Mouse (Mus musculus): Measurements from ENCODE around the gene Braf. TPM values are rescaled to one million over a fixed set of nuclear protein-coding genes. Genes with fewer than 3 reads are reported as not detected.
"Not testable (repeated sequence)": the region's sequence is repeated elsewhere in the genome, so short reads cannot be mapped to it uniquely, and the experiment has no call there.

Gene Braf
- 17.5 and 21.6 TPM in 2 replicates for total RNA-seq (2017)

- ATAC-seq (replicated peaks in 1 of 2; ENCODE audit: insufficient read depth in 1 of 2, low FRiP score in 2 of 2, low TSS enrichment in 1 of 2, low read depth in 1 of 2, poor library complexity in 2 of 2, severe bottlenecking in 2 of 2): peak; percentile 87 to 94
Observed at GRCm38 (mm10) chr6:39724866-39725711, at the start of gene Braf. Braf (minus strand) TSS chr6:39725463.

GRCm38 (mm10) chr6:39775029-39775428, 49.8 kb upstream of the Braf start:
- ATAC-seq (replicated peaks in 1 of 2; ENCODE audit: insufficient read depth in 1 of 2, low FRiP score in 2 of 2, low TSS enrichment in 1 of 2, low read depth in 1 of 2, poor library complexity in 2 of 2, severe bottlenecking in 2 of 2): no peak

GRCm38 (mm10) chr6:39757229-39757628, 32.0 kb upstream of the Braf start:
- no peak for ATAC-seq (replicated peaks in 1 of 2; ENCODE audit: insufficient read depth in 1 of 2, low FRiP score in 2 of 2, low TSS enrichment in 1 of 2, low read depth in 1 of 2, poor library complexity in 2 of 2, severe bottlenecking in 2 of 2)

GRCm38 (mm10) chr6:39749881-39750280, 24.6 kb upstream of the Braf start:
- no peak for ATAC-seq (replicated peaks in 1 of 2; ENCODE audit: insufficient read depth in 1 of 2, low FRiP score in 2 of 2, low TSS enrichment in 1 of 2, low read depth in 1 of 2, poor library complexity in 2 of 2, severe bottlenecking in 2 of 2)

- ATAC-seq (replicated peaks in 1 of 2; ENCODE audit: insufficient read depth in 1 of 2, low FRiP score in 2 of 2, low TSS enrichment in 1 of 2, low read depth in 1 of 2, poor library complexity in 2 of 2, severe bottlenecking in 2 of 2): no peak
Observed at GRCm38 (mm10) chr6:39747094-39747493, 21.8 kb upstream of the Braf start.

GRCm38 (mm10) chr6:39745456-39745855, 20.2 kb upstream of the Braf start:
- ATAC-seq (replicated peaks in 1 of 2; ENCODE audit: insufficient read depth in 1 of 2, low FRiP score in 2 of 2, low TSS enrichment in 1 of 2, low read depth in 1 of 2, poor library complexity in 2 of 2, severe bottlenecking in 2 of 2): peak; percentile 56 to 67; a peak in 3 of 4 replicates

GRCm38 (mm10) chr6:39739698-39740097, 14.4 kb upstream of the Braf start:
- ATAC-seq (replicated peaks in 1 of 2; ENCODE audit: insufficient read depth in 1 of 2, low FRiP score in 2 of 2, low TSS enrichment in 1 of 2, low read depth in 1 of 2, poor library complexity in 2 of 2, severe bottlenecking in 2 of 2): not testable (repeated sequence)

- no peak for ATAC-seq (replicated peaks in 1 of 2; ENCODE audit: insufficient read depth in 1 of 2, low FRiP score in 2 of 2, low TSS enrichment in 1 of 2, low read depth in 1 of 2, poor library complexity in 2 of 2, severe bottlenecking in 2 of 2)
Observed at GRCm38 (mm10) chr6:39728095-39728494, 2.8 kb upstream of the Braf start.

- ATAC-seq (replicated peaks in 1 of 2; ENCODE audit: insufficient read depth in 1 of 2, low FRiP score in 2 of 2, low TSS enrichment in 1 of 2, low read depth in 1 of 2, poor library complexity in 2 of 2, severe bottlenecking in 2 of 2): no peak
Observed at GRCm38 (mm10) chr6:39726149-39726548, 886 bp upstream of the Braf start.

GRCm38 (mm10) chr6:39724542-39724865, 759 bp downstream of the Braf start:
- peak; percentile 14 to 28; a peak in 3 of 4 replicates for ATAC-seq (replicated peaks in 1 of 2; ENCODE audit: insufficient read depth in 1 of 2, low FRiP score in 2 of 2, low TSS enrichment in 1 of 2, low read depth in 1 of 2, poor library complexity in 2 of 2, severe bottlenecking in 2 of 2)

GRCm38 (mm10) chr6:39724071-39724470, 1.2 kb downstream of the Braf start:
- no peak for ATAC-seq (replicated peaks in 1 of 2; ENCODE audit: insufficient read depth in 1 of 2, low FRiP score in 2 of 2, low TSS enrichment in 1 of 2, low read depth in 1 of 2, poor library complexity in 2 of 2, severe bottlenecking in 2 of 2)

- ATAC-seq (replicated peaks in 1 of 2; ENCODE audit: insufficient read depth in 1 of 2, low FRiP score in 2 of 2, low TSS enrichment in 1 of 2, low read depth in 1 of 2, poor library complexity in 2 of 2, severe bottlenecking in 2 of 2): no peak
Observed at GRCm38 (mm10) chr6:39718567-39718966, 6.7 kb downstream of the Braf start.

- ATAC-seq (replicated peaks in 1 of 2; ENCODE audit: insufficient read depth in 1 of 2, low FRiP score in 2 of 2, low TSS enrichment in 1 of 2, low read depth in 1 of 2, poor library complexity in 2 of 2, severe bottlenecking in 2 of 2): no peak
Observed at GRCm38 (mm10) chr6:39717049-39717448, 8.2 kb downstream of the Braf start.

- ATAC-seq (replicated peaks in 1 of 2; ENCODE audit: insufficient read depth in 1 of 2, low FRiP score in 2 of 2, low TSS enrichment in 1 of 2, low read depth in 1 of 2, poor library complexity in 2 of 2, severe bottlenecking in 2 of 2): no peak
Observed at GRCm38 (mm10) chr6:39714341-39714740, 10.9 kb downstream of the Braf start.

GRCm38 (mm10) chr6:39713399-39713798, 11.9 kb downstream of the Braf start:
- ATAC-seq (replicated peaks in 1 of 2; ENCODE audit: insufficient read depth in 1 of 2, low FRiP score in 2 of 2, low TSS enrichment in 1 of 2, low read depth in 1 of 2, poor library complexity in 2 of 2, severe bottlenecking in 2 of 2): no peak

- no peak for ATAC-seq (replicated peaks in 1 of 2; ENCODE audit: insufficient read depth in 1 of 2, low FRiP score in 2 of 2, low TSS enrichment in 1 of 2, low read depth in 1 of 2, poor library complexity in 2 of 2, severe bottlenecking in 2 of 2)
Observed at GRCm38 (mm10) chr6:39705625-39706024, 19.6 kb downstream of the Braf start.

- ATAC-seq (replicated peaks in 1 of 2; ENCODE audit: insufficient read depth in 1 of 2, low FRiP score in 2 of 2, low TSS enrichment in 1 of 2, low read depth in 1 of 2, poor library complexity in 2 of 2, severe bottlenecking in 2 of 2): no peak
Observed at GRCm38 (mm10) chr6:39693126-39693525, 32.1 kb downstream of the Braf start.

GRCm38 (mm10) chr6:39686839-39687238, 38.4 kb downstream of the Braf start:
- ATAC-seq (replicated peaks in 1 of 2; ENCODE audit: insufficient read depth in 1 of 2, low FRiP score in 2 of 2, low TSS enrichment in 1 of 2, low read depth in 1 of 2, poor library complexity in 2 of 2, severe bottlenecking in 2 of 2): not testable (repeated sequence)

GRCm38 (mm10) chr6:39681795-39682194, 43.5 kb downstream of the Braf start:
- ATAC-seq (replicated peaks in 1 of 2; ENCODE audit: insufficient read depth in 1 of 2, low FRiP score in 2 of 2, low TSS enrichment in 1 of 2, low read depth in 1 of 2, poor library complexity in 2 of 2, severe bottlenecking in 2 of 2): no peak
